ENCODE assay signal across 25 mouse cellular contexts in genomic region chr13:98571051-98571450, GRCm38 (mm10).
"Had no signal": no experiment of that assay in that cellular context is flagged by ENCODE, and none has a peak within 500 bp of the region (broad histone marks: within the 10 kb centered on the region; RNA-seq: fewer than 3 reads in every experiment).

No protein-coding gene starts in this region.

- ATAC-seq: hindbrain, embryonic 16.5 days; inflammation-experienced regulatory T-cells, adult 6 months; intestine, embryonic 15.5 days; intestine, postnatal 0 days had no signal

- H3K36me3 ChIP-seq: heart, embryonic 13.5 days; heart, embryonic 15.5 days; hindbrain, embryonic 10.5 days; hindbrain, embryonic 12.5 days; intestine, embryonic 15.5 days; limb, embryonic 13.5 days; limb, embryonic 15.5 days; liver, embryonic 13.5 days had no signal

- H3K4me3 ChIP-seq: gastrocnemius, adult 2 months; heart, adult 2 months; heart, embryonic 13.5 days; heart, embryonic 15.5 days; hindbrain, embryonic 10.5 days; hindbrain, embryonic 12.5 days; intestine, embryonic 15.5 days; layer of hippocampus, adult 2 months; left cerebral cortex, adult 2 months; limb, embryonic 13.5 days; limb, embryonic 15.5 days; liver, embryonic 13.5 days had no signal

- H3K4me1 ChIP-seq: liver, embryonic 13.5 days had no signal

- H3K9me3 ChIP-seq: heart, embryonic 13.5 days; heart, embryonic 15.5 days; hindbrain, embryonic 10.5 days; hindbrain, embryonic 12.5 days; intestine, embryonic 15.5 days; limb, embryonic 13.5 days; limb, embryonic 15.5 days; liver, embryonic 13.5 days had no signal

- DNase-seq: gastrocnemius, adult 2 months; gastrocnemius, postnatal 10 days; gastrocnemius, postnatal 25 days; heart, adult 2 months; heart, postnatal 14 days; heart, postnatal 36 days; kidney, adult 18-20 months; kidney, adult 8-10 months; kidney, postnatal 10 days; kidney, postnatal 25 days; kidney, postnatal 4 days; liver, embryonic 13.5 days had no signal

- H3K27ac ChIP-seq: gastrocnemius, adult 2 months; heart, adult 2 months; heart, embryonic 13.5 days; heart, embryonic 15.5 days; hindbrain, embryonic 10.5 days; hindbrain, embryonic 12.5 days; hindbrain, embryonic 14.5 days; intestine, embryonic 15.5 days; layer of hippocampus, adult 2 months; left cerebral cortex, adult 2 months; limb, embryonic 13.5 days; limb, embryonic 15.5 days; liver, embryonic 13.5 days had no signal

- H3K9ac ChIP-seq: heart, embryonic 13.5 days; heart, embryonic 15.5 days; hindbrain, embryonic 12.5 days; hindbrain, embryonic 14.5 days; intestine, embryonic 15.5 days; limb, embryonic 13.5 days; limb, embryonic 15.5 days; liver, embryonic 13.5 days had no signal

- H3K4me2 ChIP-seq: heart, embryonic 13.5 days; heart, embryonic 15.5 days; hindbrain, embryonic 12.5 days; hindbrain, embryonic 14.5 days; intestine, embryonic 15.5 days; limb, embryonic 13.5 days; limb, embryonic 15.5 days; liver, embryonic 13.5 days had no signal
